Mouse (Mus musculus): ENCODE results near the gene D17Wsu92e.

DNA sequence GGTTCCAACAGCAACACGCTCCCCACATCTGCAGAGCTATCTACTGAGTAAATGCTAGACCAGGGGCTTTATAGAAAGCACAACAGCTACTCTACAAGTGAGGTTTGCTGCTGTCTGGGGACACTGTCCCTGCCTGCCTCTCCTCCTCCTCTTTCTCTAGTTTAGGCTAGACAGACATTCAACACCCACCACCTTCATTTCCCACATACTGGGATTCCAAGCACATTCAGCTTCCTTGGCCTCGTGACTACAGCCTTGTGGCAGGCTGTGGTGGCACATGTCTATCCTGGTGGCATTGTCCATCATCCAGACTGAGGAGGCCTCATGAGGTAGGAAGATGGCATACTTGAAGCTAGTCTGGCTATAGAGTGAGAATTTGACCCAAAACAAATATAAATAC is 29.5 kb downstream of the D17Wsu92e start:
- TF ChIP-seq MAX (IDR thresholded peaks at IDR 0.05; ENCODE audit: low read depth) (no peak), MYOG (IDR thresholded peaks at IDR 0.05; ENCODE audit: control insufficient read depth in 1 of 3, insufficient read depth in 1 of 3, insufficient read length in 2 of 3, low read depth in 2 of 3) (no peak), POLR2A (IDR thresholded peaks at IDR 0.05; ENCODE audit: insufficient read length, low read depth) (no peak), USF1 (IDR thresholded peaks at IDR 0.05; ENCODE audit: low read depth) (no peak), CEBPB (IDR thresholded peaks at IDR 0.05; ENCODE audit: insufficient read depth, poor library complexity, severe bottlenecking) (no peak), SRF (IDR thresholded peaks at IDR 0.05; ENCODE audit: control insufficient read depth, insufficient read length, low read depth) (no peak), E2F4 (IDR thresholded peaks at IDR 0.05; ENCODE audit: insufficient read depth) (no peak), TCF12 (IDR thresholded peaks at IDR 0.05; ENCODE audit: insufficient read depth, poor library complexity, severe bottlenecking) (no peak), MYOD1 (IDR thresholded peaks at IDR 0.05; ENCODE audit: control insufficient read depth in 1 of 3, insufficient read length in 2 of 3, low read depth in 2 of 3) (peak in 1 of 3 experiments; percentile 55), REST (IDR thresholded peaks at IDR 0.05; ENCODE audit: insufficient read depth, insufficient read length) (no peak)
